Comparison of ENCODE assay signal across 12 mouse cellular contexts in the genomic region with DNA sequence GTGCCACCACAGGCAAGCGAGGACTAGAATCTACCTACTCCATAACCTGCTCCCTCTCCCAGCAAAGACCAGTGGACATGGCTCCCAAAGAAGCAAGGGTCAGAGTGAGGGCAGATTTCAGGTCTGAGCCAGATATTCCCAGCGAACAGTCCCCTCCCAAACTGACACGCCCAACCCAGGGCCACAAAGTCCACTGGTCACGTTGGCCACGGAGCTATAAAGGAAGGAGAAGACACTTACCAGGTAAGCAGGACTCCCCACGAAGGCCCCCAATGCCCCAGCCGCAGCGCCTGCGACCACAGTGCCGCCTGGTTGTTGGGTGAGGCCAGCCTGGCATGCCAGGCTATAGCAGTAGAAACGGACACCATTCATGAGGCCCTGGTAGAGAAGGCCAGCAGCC. TPM values are rescaled to one million over a fixed set of nuclear protein-coding genes. Genes with fewer than 3 reads are reported as not detected.
A peak's percentile ranks its signal among the peaks of the same experiment; 100 is the strongest.
DNase-seq lines count a peak whose midpoint lies in the region; ATAC-seq and TF ChIP-seq lines count a peak whose summit lies in the region.
"Had no signal": no experiment of that assay in that cellular context is flagged by ENCODE, and none has a peak within 500 bp of the region (broad histone marks: within the 10 kb centered on the region; RNA-seq: fewer than 3 reads in every experiment).

No protein-coding gene starts in this region.

- TF ChIP-seq POLR2A in kidney, adult 2 months (IDR thresholded peaks at IDR 0.05; ENCODE audit: low read depth, low read length): no peak

- peak overlapping the region; percentile 65; the same call in 1 of the 2 replicates for H3K27ac ChIP-seq in heart, embryonic 13.5 days (replicated peaks)
- H3K27ac ChIP-seq in kidney, adult 2 months (ENCODE audit: insufficient read depth, low read depth, low read length): peak overlapping the region; percentile 82
- no peak overlapping the region for H3K27ac ChIP-seq in kidney, embryonic 15.5 days
- H3K27ac ChIP-seq in brown adipose tissue, adult 24 weeks (replicated peaks; ENCODE audit: low read depth, low read length): peak overlapping the region; percentile 86

- no peaks in the 10 kb centered on the region for H3K27me3 ChIP-seq in heart, embryonic 13.5 days (replicated peaks)
- H3K27me3 ChIP-seq in kidney, adult 2 months (replicated peaks; ENCODE audit: control insufficient read depth, insufficient read depth, low read length): no peaks in the 10 kb centered on the region
- no peaks in the 10 kb centered on the region for H3K27me3 ChIP-seq in kidney, embryonic 15.5 days

- H3K9me3 ChIP-seq in heart, embryonic 13.5 days: no peaks in the 10 kb centered on the region
- no peaks in the 10 kb centered on the region for H3K9me3 ChIP-seq in kidney, embryonic 15.5 days (replicated peaks)

- H3K4me1 ChIP-seq in heart, embryonic 13.5 days: peaks cover 30% of the 10 kb centered on the region
- peaks cover 13% of the 10 kb centered on the region for H3K4me1 ChIP-seq in kidney, adult 2 months (ENCODE audit: control insufficient read depth, insufficient read depth, low read length)
- peaks cover 29% of the 10 kb centered on the region for H3K4me1 ChIP-seq in kidney, embryonic 15.5 days
- peaks cover 27% of the 10 kb centered on the region for H3K4me1 ChIP-seq in brown adipose tissue, adult 24 weeks (ENCODE audit: control insufficient read depth, insufficient read depth, insufficient read length, low read length)

- WGBS in heart, embryonic 13.5 days: 78% methylated on average over 11 of the region's 11 CpGs
- WGBS in kidney, adult 2 months: 59% methylated on average over 11 of the region's 11 CpGs
- WGBS in kidney, embryonic 15.5 days: 87% methylated on average over 11 of the region's 11 CpGs

- intact Hi-C loops in heart, postnatal 25 days (cut with DNase I): no loop called here

- H3K4me2 ChIP-seq in heart, embryonic 13.5 days: no peak overlapping the region
- H3K4me2 ChIP-seq in kidney, embryonic 15.5 days: no peak overlapping the region

- peaks cover 42% of the 10 kb centered on the region for H3K36me3 ChIP-seq in heart, embryonic 13.5 days
- no peaks in the 10 kb centered on the region; the same call in 1 of the 2 replicates for H3K36me3 ChIP-seq in kidney, adult 2 months (ENCODE audit: control insufficient read depth, insufficient read depth, low read length)
- H3K36me3 ChIP-seq in kidney, embryonic 15.5 days: peaks cover 28% of the 10 kb centered on the region

- no peak for ATAC-seq in heart, embryonic 13.5 days (ENCODE audit: extremely low read depth, insufficient number of reproducible peaks, low FRiP score, low TSS enrichment)
- ATAC-seq in kidney, embryonic 15.5 days (replicated peaks; ENCODE audit: low FRiP score): no peak

- no peak for TF ChIP-seq CTCF in kidney, adult 2 months (conservative IDR thresholded peaks at IDR 0.05; ENCODE audit: insufficient read depth, insufficient read length, low read depth, low read length)

- H3K4me3 ChIP-seq in heart, embryonic 13.5 days: no peak overlapping the region
- H3K4me3 ChIP-seq in kidney, adult 2 months (ENCODE audit: insufficient read depth, low read depth, low read length): peak overlapping the region; percentile 59
- H3K4me3 ChIP-seq in kidney, embryonic 15.5 days (replicated peaks): no peak overlapping the region
- H3K4me3 ChIP-seq in brown adipose tissue, adult 24 weeks (ENCODE audit: insufficient read depth, low read depth, low read length): peak overlapping the region; percentile 50
- H3K4me3 ChIP-seq: erythroblast, embryonic 14.5 days had no signal

- H3K9ac ChIP-seq in heart, embryonic 13.5 days: no peak overlapping the region
- no peak overlapping the region for H3K9ac ChIP-seq in kidney, embryonic 15.5 days

- DNase-seq in heart, postnatal 25 days (ENCODE audit: low spot score): no peak
- DNase-seq in kidney, adult 2 months: peak; percentile 90
- peak; percentile 70 for DNase-seq in kidney, postnatal 10 days
- DNase-seq in cerebellum, adult 18-20 months: no peak
- no peak for DNase-seq in lung, postnatal 36 days
- DNase-seq: cerebellum, adult 11-12 months; right cerebral cortex, postnatal 25 days had no signal

RNA-seq across cellular contexts. Expression of a gene that starts 0.6 kb away (rescaled TPM):
- polyA plus RNA-seq in heart, embryonic 13.5 days (2015; fragmentation: Nextera tagmentation; extraction: Ambion mirVana): 0.37 and 0.49 TPM in 2 replicates
- 100 to 1,000 TPM; 105 to 117 TPM for total RNA-seq in heart, postnatal 25 days (2021)
- polyA plus RNA-seq in kidney, adult 2 months (2012; rRNA removed): 30.1 and 33.8 TPM in 2 replicates
- 0.27 and 0.49 TPM in 2 replicates for polyA plus RNA-seq in kidney, embryonic 15.5 days (2015; fragmentation: Nextera tagmentation; extraction: Ambion mirVana)
- polyA plus RNA-seq in brown adipose tissue, adult 24 weeks (2012; ENCODE audit: insufficient read depth, insufficient read length, missing spikeins): 4.5 and 12.7 TPM in 2 replicates
- polyA plus RNA-seq: erythroblast, embryonic 14.5 days had no signal

RNA-seq across cellular contexts. Expression of a gene that starts 4.6 kb away (rescaled TPM):
- polyA plus RNA-seq in heart, embryonic 13.5 days (2015; fragmentation: Nextera tagmentation; extraction: Ambion mirVana): 0.44 and 0.62 TPM in 2 replicates
- total RNA-seq in heart, postnatal 25 days (2021): 10 to 100 TPM; 21.2 to 28.9 TPM
- 29.0 and 32.3 TPM in 2 replicates for polyA plus RNA-seq in kidney, adult 2 months (2012; rRNA removed)
- 2.7 and 3.1 TPM in 2 replicates for polyA plus RNA-seq in kidney, embryonic 15.5 days (2015; fragmentation: Nextera tagmentation; extraction: Ambion mirVana)
- polyA plus RNA-seq in brown adipose tissue, adult 24 weeks (2012; ENCODE audit: insufficient read depth, insufficient read length, missing spikeins): 1.1 TPM in 1 of 2 replicates, not detected in the other
- polyA plus RNA-seq: C2C12 had no signal

RNA-seq across cellular contexts. Expression of a gene that starts 17.1 kb away (rescaled TPM):
- polyA plus RNA-seq in heart, embryonic 13.5 days (2015; fragmentation: Nextera tagmentation; extraction: Ambion mirVana): 55.3 and 55.9 TPM in 2 replicates
- total RNA-seq in heart, postnatal 25 days (2021): 100 to 1,000 TPM; 298 to 316 TPM
- 10.2 and 10.5 TPM in 2 replicates for polyA plus RNA-seq in kidney, adult 2 months (2012; rRNA removed)
- 71.4 and 81.3 TPM in 2 replicates for polyA plus RNA-seq in kidney, embryonic 15.5 days (2015; fragmentation: Nextera tagmentation; extraction: Ambion mirVana)
- polyA plus RNA-seq in brown adipose tissue, adult 24 weeks (2012; ENCODE audit: insufficient read depth, insufficient read length, missing spikeins): 2.1 and 3.6 TPM in 2 replicates

RNA-seq across cellular contexts. Expression of a gene that starts 41.7 kb away (rescaled TPM):
- 4.9 and 5.1 TPM in 2 replicates for polyA plus RNA-seq in heart, embryonic 13.5 days (2015; fragmentation: Nextera tagmentation; extraction: Ambion mirVana)
- 100 to 1,000 TPM in 1 of 2 experiments, 10 to 100 TPM in 1; 94.1 to 109 TPM for total RNA-seq in heart, postnatal 25 days (2021)
- polyA plus RNA-seq in kidney, adult 2 months (2012; rRNA removed): 79.7 and 85.4 TPM in 2 replicates
- 4.7 and 6.8 TPM in 2 replicates for polyA plus RNA-seq in kidney, embryonic 15.5 days (2015; fragmentation: Nextera tagmentation; extraction: Ambion mirVana)
- polyA plus RNA-seq in brown adipose tissue, adult 24 weeks (2012; ENCODE audit: insufficient read depth, insufficient read length, missing spikeins): 8.8 and 12.9 TPM in 2 replicates

Comparison
In these comparisons a context has a peak if more than half of its experiments do, and no peak if none do; other contexts are left out.
1. H3K4me3 ChIP-seq: peak in kidney, adult 2 months (single experiment) and brown adipose tissue, adult 24 weeks (single experiment); none in heart, embryonic 13.5 days (single experiment) and kidney, embryonic 15.5 days (single experiment).
2. DNase-seq: peak in kidney, adult 2 months (single experiment) and kidney, postnatal 10 days (single experiment); none in heart, postnatal 25 days (single experiment), cerebellum, adult 18-20 months (0 of 2) and lung, postnatal 36 days (single experiment).